ENCODE assay signal across 9 mouse cellular contexts in genomic region chr6:22025584-22026357, GRCm38 (mm10). TPM values are rescaled to one million over a fixed set of nuclear protein-coding genes. Genes with fewer than 3 reads are reported as not detected.
DNase-seq lines count a peak whose midpoint lies in the region; ATAC-seq and TF ChIP-seq lines count a peak whose summit lies in the region.
"Had no signal": no experiment of that assay in that cellular context is flagged by ENCODE, and none has a peak within 500 bp of the region (broad histone marks: within the 10 kb centered on the region; RNA-seq: fewer than 3 reads in every experiment).

No protein-coding gene starts in this region.

- no peak for TF ChIP-seq CTCF in liver, adult 2 months (IDR thresholded peaks at IDR 0.05; ENCODE audit: low read depth, low read length)

- peak overlapping the region; percentile 48 for H3K27ac ChIP-seq in liver, adult 2 months (replicated peaks; ENCODE audit: insufficient read depth, low read depth, low read length)
- H3K27ac ChIP-seq in forebrain, embryonic 15.5 days (replicated peaks), result no peak overlapping the region
- H3K27ac ChIP-seq in limb, embryonic 15.5 days, result peak overlapping the region; percentile 85
- H3K27ac ChIP-seq in stomach, embryonic 14.5 days (ENCODE audit: low read length), result no peak overlapping the region; the same call in 1 of the 2 replicates
- H3K27ac ChIP-seq: macrophage had no signal

- TF ChIP-seq POLR2A in liver, adult 2 months (IDR thresholded peaks at IDR 0.05; ENCODE audit: extremely low read depth, insufficient read depth, low read length), result no peak

- peak overlapping the region; percentile 54; the same call in 1 of the 2 replicates for H3K4me3 ChIP-seq in liver, adult 2 months (ENCODE audit: insufficient read depth, low read depth, low read length)
- peak overlapping the region; percentile 28 for H3K4me3 ChIP-seq in forebrain, embryonic 15.5 days
- H3K4me3 ChIP-seq in limb, embryonic 15.5 days, result peak overlapping the region; percentile 20
- H3K4me3 ChIP-seq in stomach, embryonic 14.5 days (ENCODE audit: low read depth, low read length), result no peak overlapping the region; the same call in 1 of the 2 replicates

- peaks cover 13% of the 10 kb centered on the region; the same call in 1 of the 2 replicates for H3K79me2 ChIP-seq in liver, adult 2 months (ENCODE audit: control insufficient read depth, insufficient read depth, low read length)

- peak; percentile 84 for DNase-seq in liver, adult 2 months (ENCODE audit: extremely low read depth, low read depth, low spot score)
- no peak for DNase-seq in liver
- DNase-seq in urinary bladder, postnatal 4 days (ENCODE audit: low spot score in 2 of 2), result no peak
- DNase-seq in thymus, postnatal 36 days, result no peak

- H3K27me3 ChIP-seq in liver, adult 2 months (ENCODE audit: control insufficient read depth, insufficient read depth, low read length), result no peaks in the 10 kb centered on the region
- H3K27me3 ChIP-seq in forebrain, embryonic 15.5 days, result no peaks in the 10 kb centered on the region
- no peaks in the 10 kb centered on the region for H3K27me3 ChIP-seq in limb, embryonic 15.5 days
- no peaks in the 10 kb centered on the region for H3K27me3 ChIP-seq in stomach, embryonic 14.5 days (ENCODE audit: control insufficient read depth, insufficient read depth, low read length)

- WGBS in liver, adult 2 months, result 8% methylated on average over 17 of the region's 17 CpGs
- WGBS in forebrain, embryonic 15.5 days, result 11% methylated on average over 17 of the region's 17 CpGs
- WGBS in limb, embryonic 15.5 days, result 7% methylated on average over 17 of the region's 17 CpGs
- 19% methylated on average over 17 of the region's 17 CpGs for WGBS in stomach, embryonic 14.5 days

- H3K4me2 ChIP-seq in forebrain, embryonic 15.5 days (replicated peaks), result peak overlapping the region; percentile 48
- H3K4me2 ChIP-seq in limb, embryonic 15.5 days, result peak overlapping the region; percentile 38
- peak overlapping the region; percentile 34 for H3K4me2 ChIP-seq in stomach, embryonic 14.5 days (replicated peaks; ENCODE audit: low read depth, low read length)

- H3K9ac ChIP-seq in liver, adult 2 months (ENCODE audit: low read depth, low read length), result 0 out of 2 replicates have a peak overlapping the region, but pooled peaks have one; percentile 29
- peak overlapping the region; percentile 40 for H3K9ac ChIP-seq in forebrain, embryonic 15.5 days (replicated peaks)
- H3K9ac ChIP-seq in limb, embryonic 15.5 days, result no peak overlapping the region
- H3K9ac ChIP-seq in stomach, embryonic 14.5 days (replicated peaks; ENCODE audit: low read depth, low read length), result no peak overlapping the region

- H3K36me3 ChIP-seq in liver, adult 2 months (ENCODE audit: control insufficient read depth, insufficient read depth, low read length), result no peaks in the 10 kb centered on the region
- no peaks in the 10 kb centered on the region for H3K36me3 ChIP-seq in forebrain, embryonic 15.5 days
- no peaks in the 10 kb centered on the region for H3K36me3 ChIP-seq in limb, embryonic 15.5 days
- no peaks in the 10 kb centered on the region for H3K36me3 ChIP-seq in stomach, embryonic 14.5 days (ENCODE audit: control insufficient read depth, insufficient read depth, low read length)

- peaks cover 12% of the 10 kb centered on the region for H3K4me1 ChIP-seq in liver, adult 2 months (ENCODE audit: control insufficient read depth, insufficient read depth, low read length)
- H3K4me1 ChIP-seq in forebrain, embryonic 15.5 days, result peaks cover 10% of the 10 kb centered on the region
- H3K4me1 ChIP-seq in limb, embryonic 15.5 days, result peaks cover 8% of the 10 kb centered on the region
- peaks cover 7% of the 10 kb centered on the region; the same call in 1 of the 2 replicates for H3K4me1 ChIP-seq in stomach, embryonic 14.5 days (ENCODE audit: control insufficient read depth, insufficient read depth, low read length)

- no peaks in the 10 kb centered on the region for H3K9me3 ChIP-seq in forebrain, embryonic 15.5 days
- H3K9me3 ChIP-seq in limb, embryonic 15.5 days, result no peaks in the 10 kb centered on the region
- no peaks in the 10 kb centered on the region for H3K9me3 ChIP-seq in stomach, embryonic 14.5 days (ENCODE audit: control insufficient read depth, low read depth, low read length)

- peak; percentile 52; the same call in 1 of the 2 replicates for ATAC-seq in forebrain, embryonic 15.5 days (replicated peaks)
- no peak for ATAC-seq in limb, embryonic 15.5 days (ENCODE audit: insufficient number of reproducible peaks, low FRiP score, low TSS enrichment, low read depth)
- no peak for ATAC-seq in stomach, embryonic 14.5 days (ENCODE audit: insufficient number of reproducible peaks, insufficient read depth, low FRiP score, low read depth)
- no peak for ATAC-seq in monocyte, adult 5-6 weeks (replicated peaks; ENCODE audit: insufficient number of reproducible peaks, low FRiP score, low TSS enrichment, poor library complexity, severe bottlenecking)

RNA-seq across cellular contexts. Expression of gene Cped1, which starts 40.1 kb away (rescaled TPM):
- 59.8 and 63.6 TPM in 2 replicates for total RNA-seq in liver, adult 2 months (2014; rRNA removed)
- polyA plus RNA-seq in liver, adult 2 months (2012; rRNA removed), result 6.0 and 6.9 TPM in 2 replicates
- polyA plus RNA-seq in forebrain, embryonic 15.5 days (2015; fragmentation: Nextera tagmentation; extraction: Ambion mirVana), result 3.0 and 3.3 TPM in 2 replicates
- polyA plus RNA-seq in limb, embryonic 15.5 days (2015; fragmentation: Nextera tagmentation; extraction: Ambion mirVana), result 42.0 and 43.1 TPM in 2 replicates
- polyA plus RNA-seq in stomach, embryonic 14.5 days (2014; fragmentation: Nextera tagmentation; extraction: Ambion mirVana), result 43.6 and 47.2 TPM in 2 replicates
- total RNA-seq in monocyte, adult 5-6 weeks (2017), result 0.49 to 1.8 TPM (median 1.6 TPM) in 3 replicates

Comparison
In these comparisons a context has a peak if more than half of its experiments do, and no peak if none do; other contexts are left out.
1. H3K27ac ChIP-seq: peak in liver, adult 2 months (single experiment) and limb, embryonic 15.5 days (single experiment); none in forebrain, embryonic 15.5 days (single experiment) and stomach, embryonic 14.5 days (single experiment).
2. H3K9ac ChIP-seq: peak in liver, adult 2 months (single experiment) and forebrain, embryonic 15.5 days (single experiment); none in limb, embryonic 15.5 days (single experiment) and stomach, embryonic 14.5 days (single experiment).
3. Peak in every context shown above with its lines, with median percentiles within 50 percentile points of each other: H3K4me2 ChIP-seq.